Mouse (Mus musculus) bone marrow, adult 2 months (tissue): ENCODE data around the gene Gm20441.

ENCODE experiments used
- CTCF ChIP-seq: fragments of 200-500 bp; IDR thresholded peaks from 2 replicates; pipeline ENCODE4 v1.5.1; 2011; ENCODE audit warnings: low read length, control low read depth; ENCODE audit not compliant: control insufficient read depth, insufficient read depth
- POLR2A ChIP-seq: fragments of 200-500 bp; IDR thresholded peaks from 2 replicates; pipeline ENCODE4 v1.6.1; 2011; ENCODE audit warnings: low read depth, mild to moderate bottlenecking, control low read depth, low read length, borderline replicate concordance; ENCODE audit not compliant: control insufficient read depth

GRCm38 (mm10) chr10:75774102-75774501 is 6.7 kb downstream of the Gm20441 start:
- TF ChIP-seq CTCF (no peak), POLR2A (no peak)
